Mouse (Mus musculus): Measurements from ENCODE around the gene Hivep1.

DNA sequence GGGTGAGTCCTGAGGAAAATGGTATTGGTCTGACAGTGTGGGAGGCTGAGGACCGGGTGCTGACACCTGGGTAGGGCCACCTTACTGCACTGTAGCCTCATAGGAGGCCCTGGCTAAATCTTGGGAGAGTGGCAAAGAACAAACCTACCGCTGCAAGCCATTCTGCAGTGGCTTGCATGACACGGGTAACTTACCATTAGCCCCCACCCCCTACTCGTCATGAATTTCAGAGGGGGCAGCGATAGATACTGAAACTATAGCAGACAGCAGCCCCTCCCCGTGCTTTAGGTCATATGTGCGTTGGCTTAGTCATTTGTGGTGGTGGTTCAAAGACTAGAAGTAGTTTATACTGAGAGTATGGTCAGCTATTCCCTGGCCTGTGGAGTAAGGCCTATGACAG, 61.8 kb downstream of the Hivep1 start:
- TF ChIP-seq CTCF (IDR thresholded peaks at IDR 0.05; ENCODE audit: low read depth, low read length): no peak
- TF ChIP-seq POLR2A (IDR thresholded peaks at IDR 0.05; ENCODE audit: extremely low read depth, insufficient read depth, low read length): no peak
